ENCODE assay signal across 8 mouse cellular contexts in genomic region chr15:25844013-25844570, GRCm38 (mm10). TPM values are rescaled to one million over a fixed set of nuclear protein-coding genes. Genes with fewer than 3 reads are reported as not detected.
A peak's percentile ranks its signal among the peaks of the same experiment; 100 is the strongest.
DNase-seq lines count a peak whose midpoint lies in the region; ATAC-seq and TF ChIP-seq lines count a peak whose summit lies in the region.

No protein-coding gene starts in this region.

- WGBS in heart, embryonic 15.5 days: 29% methylated on average over 11 of the region's 11 CpGs
- 10% methylated on average over 11 of the region's 11 CpGs for WGBS in midbrain, postnatal 0 days

- H3K4me3 ChIP-seq in heart, embryonic 15.5 days: peak overlapping the region; percentile 79
- H3K4me3 ChIP-seq in cortical plate, adult 2 months (ENCODE audit: insufficient read depth, low read length): peak overlapping the region; percentile 95
- peak overlapping the region; percentile 81 for H3K4me3 ChIP-seq in midbrain, postnatal 0 days (ENCODE audit: low read depth, low read length)

- no peaks in the 10 kb centered on the region for H3K36me3 ChIP-seq in heart, embryonic 15.5 days
- no peaks in the 10 kb centered on the region for H3K36me3 ChIP-seq in midbrain, postnatal 0 days (ENCODE audit: insufficient read depth, low read length)

- no peaks in the 10 kb centered on the region for H3K9me3 ChIP-seq in heart, embryonic 15.5 days (replicated peaks)
- no peaks in the 10 kb centered on the region for H3K9me3 ChIP-seq in midbrain, postnatal 0 days (ENCODE audit: low read length)

- peaks cover 10% of the 10 kb centered on the region for H3K27me3 ChIP-seq in heart, embryonic 15.5 days
- H3K27me3 ChIP-seq in midbrain, postnatal 0 days (ENCODE audit: insufficient read depth, low read length): no peaks in the 10 kb centered on the region

- no peak overlapping the region for H3K27ac ChIP-seq in heart, embryonic 15.5 days
- H3K27ac ChIP-seq in cortical plate, adult 2 months (ENCODE audit: insufficient read depth, low read length): 0 out of 2 replicates have a peak overlapping the region, but pooled peaks have one; percentile 76
- H3K27ac ChIP-seq in midbrain, postnatal 0 days (ENCODE audit: low read depth, low read length): no peak overlapping the region

- no peak for ATAC-seq in heart, embryonic 15.5 days (replicated peaks; ENCODE audit: insufficient number of reproducible peaks, insufficient read depth, low FRiP score, low read depth)
- ATAC-seq in midbrain, postnatal 0 days (ENCODE audit: low FRiP score): no peak
- ATAC-seq in frontal cortex, adult (ENCODE audit: low TSS enrichment): no peak

- H3K4me2 ChIP-seq in heart, embryonic 15.5 days: peak overlapping the region; percentile 87
- H3K4me2 ChIP-seq in midbrain, postnatal 0 days (ENCODE audit: low read depth, low read length, poor library complexity, severe bottlenecking): peak overlapping the region; percentile 93

- H3K9ac ChIP-seq in heart, embryonic 15.5 days: peak overlapping the region; percentile 68; the same call in 1 of the 2 replicates
- peak overlapping the region; percentile 75; the same call in 1 of the 2 replicates for H3K9ac ChIP-seq in midbrain, postnatal 0 days (replicated peaks; ENCODE audit: low read length, poor library complexity, severe bottlenecking)

- DNase-seq in heart, postnatal 4 days: no peak
- DNase-seq in kidney, adult 18-20 months: peak; percentile 51
- no peak for DNase-seq in midbrain, postnatal 0 days (ENCODE audit: low spot score)
- DNase-seq in cerebellum, adult 18-20 months: no peak
- no peak for DNase-seq in cerebellum, postnatal 4 days (ENCODE audit: low spot score in 2 of 2)

- TF ChIP-seq POLR2A in cortical plate, adult 2 months (IDR thresholded peaks at IDR 0.05; ENCODE audit: extremely low read depth, insufficient read depth, low read length): no peak

- no peak for TF ChIP-seq CTCF in cortical plate, adult 2 months (IDR thresholded peaks at IDR 0.05; ENCODE audit: extremely low read depth, insufficient read depth, low read length)
- no peak for TF ChIP-seq CTCF in midbrain, postnatal 0 days (IDR thresholded peaks at IDR 0.05)

- H3K4me1 ChIP-seq in heart, embryonic 15.5 days (replicated peaks): peaks cover 16% of the 10 kb centered on the region
- H3K4me1 ChIP-seq in cortical plate, adult 2 months (ENCODE audit: control insufficient read depth, insufficient read depth, low read length): 0 out of 2 replicates have a peak, but pooled peaks cover 1% of the 10 kb centered on the region
- no peaks in the 10 kb centered on the region for H3K4me1 ChIP-seq in midbrain, postnatal 0 days (ENCODE audit: insufficient read depth, low read length)

RNA-seq across cellular contexts. Expression of gene Retreg1, which starts 1.1 kb away (rescaled TPM):
- polyA plus RNA-seq in heart, embryonic 15.5 days (2015; fragmentation: Nextera tagmentation; extraction: Ambion mirVana): 60.3 and 84.6 TPM in 2 replicates
- total RNA-seq in heart, postnatal 4 days (2021): 100 to 1,000 TPM; 112 to 141 TPM
- polyA plus RNA-seq in cortical plate, adult 2 months (2012; rRNA removed): 24.3 TPM in 2 replicates
- total RNA-seq in midbrain, postnatal 0 days (2014; rRNA removed): 29.0 and 44.6 TPM in 2 replicates
- 21.9 and 28.0 TPM in 2 replicates for polyA plus RNA-seq in midbrain, postnatal 0 days (2015; fragmentation: Nextera tagmentation; extraction: Ambion mirVana)
